Mouse (Mus musculus): Measurements from ENCODE around the gene Pnmt. TPM values are rescaled to one million over a fixed set of nuclear protein-coding genes. Genes with fewer than 3 reads are reported as not detected.
"Not testable (repeated sequence)": the region's sequence is repeated elsewhere in the genome, so short reads cannot be mapped to it uniquely, and the experiment has no call there.

Pnmt gene
- total RNA-seq, 2 experiments from 2014 or later: 0.41 to 0.61 TPM

DNA sequence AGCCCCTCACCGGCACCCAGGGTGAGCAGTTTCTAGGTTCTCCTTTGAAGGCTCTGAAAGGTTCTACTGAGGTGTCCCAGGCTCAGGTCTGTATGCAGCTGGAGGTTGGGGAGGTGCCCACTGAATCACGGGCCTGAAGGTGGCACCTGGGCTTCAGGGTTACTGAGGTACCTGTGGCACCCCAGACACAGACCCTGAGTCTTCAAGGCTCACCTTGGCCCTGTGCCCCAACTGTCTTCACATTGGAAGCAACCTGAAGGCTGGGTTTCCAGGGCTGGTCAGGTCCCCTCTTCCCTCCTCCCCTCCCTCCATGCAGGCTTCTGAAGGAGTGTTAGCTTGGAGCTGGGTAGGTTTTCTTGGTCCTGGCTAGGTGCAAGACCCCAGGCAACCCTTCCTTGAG, 4.6 kb upstream of the Pnmt start:
- intact Hi-C loops (cut with DNase I): no loop called here
- DNase-seq: no peak

DNA sequence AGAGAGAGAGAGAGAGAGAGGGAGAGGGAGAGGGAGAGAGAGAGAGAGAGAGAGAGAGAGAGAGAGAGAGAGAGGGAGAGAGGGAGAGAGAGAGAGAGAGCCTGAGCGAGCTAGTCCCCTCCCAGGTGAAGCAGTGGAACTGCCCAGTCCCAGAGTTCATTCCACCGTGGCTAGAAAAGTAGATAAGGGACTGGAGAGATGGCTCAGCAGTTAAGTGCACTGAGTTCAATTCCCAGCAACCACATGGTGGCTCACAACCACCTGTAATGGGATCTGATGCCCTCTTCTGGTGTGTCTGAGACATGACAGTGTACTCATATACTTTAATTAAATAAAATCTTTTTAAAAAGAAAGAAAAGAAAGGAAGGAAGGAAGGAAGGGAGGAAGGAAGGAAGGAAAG, 3.8 kb upstream of the Pnmt start:
- intact Hi-C loops (cut with DNase I); DNase-seq: not testable (repeated sequence)

DNA sequence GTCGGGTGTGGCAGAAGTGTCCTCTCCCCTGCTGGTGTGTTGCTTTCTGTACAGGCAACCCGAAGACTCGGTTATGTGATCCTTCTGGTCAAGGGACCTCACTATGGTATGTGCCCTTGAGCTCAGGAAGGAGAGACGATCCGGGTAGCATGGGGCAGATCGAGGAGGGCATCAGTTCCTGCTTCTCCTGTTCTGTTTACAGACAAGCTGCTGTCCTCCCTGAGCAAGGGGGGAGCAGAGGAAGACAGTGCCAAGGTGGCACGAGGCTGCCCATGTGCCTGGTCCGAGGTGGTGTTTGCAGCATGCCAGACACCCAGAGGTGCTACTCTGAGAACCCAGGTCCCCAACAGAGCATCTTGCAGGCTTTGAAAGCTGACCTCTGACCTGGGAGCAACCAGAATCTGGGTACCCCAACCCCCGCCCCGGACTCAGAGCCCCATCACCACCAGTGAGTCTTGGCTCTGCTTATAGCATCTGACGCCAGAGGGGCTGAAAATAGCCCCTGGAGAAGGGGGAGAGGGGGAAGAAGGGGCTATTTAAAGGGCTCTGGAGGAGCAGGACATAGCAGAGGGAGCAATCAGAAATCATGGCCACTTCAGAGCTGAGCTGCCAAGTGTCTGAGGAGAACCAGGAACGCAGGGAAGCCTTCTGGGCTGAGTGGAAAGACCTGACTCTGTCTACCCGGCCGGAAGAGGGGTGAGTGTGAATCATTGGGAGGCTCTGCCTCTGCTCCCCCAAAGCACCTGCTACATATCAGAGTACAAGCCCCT, 2.8 kb upstream of the Pnmt start, which contains the start of gene Tcap:
Gene Tcap (plus strand): TSS at position 551 of the 770 bp plus-strand sequence.
- intact Hi-C loops (cut with DNase I): no loop called here
- peak; percentile 58 to 63 for DNase-seq

DNA sequence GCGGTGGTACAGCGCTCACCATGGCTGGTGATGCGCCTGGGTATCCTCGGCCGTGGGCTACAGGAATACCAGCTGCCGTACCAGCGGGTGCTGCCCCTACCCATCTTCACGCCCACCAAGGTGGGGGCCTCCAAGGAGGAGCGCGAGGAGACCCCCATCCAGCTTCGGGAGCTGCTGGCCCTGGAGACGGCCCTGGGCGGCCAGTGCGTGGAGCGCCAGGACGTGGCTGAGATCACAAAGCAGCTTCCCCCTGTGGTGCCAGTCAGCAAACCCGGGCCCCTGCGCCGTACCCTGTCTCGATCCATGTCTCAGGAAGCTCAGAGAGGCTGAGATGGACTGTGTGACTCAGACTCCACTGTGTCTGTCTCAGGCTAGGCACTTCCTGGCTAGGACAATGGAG, 2.0 kb upstream of the Pnmt start:
- intact Hi-C loops (cut with DNase I): no loop called here
- no peak for DNase-seq

DNA sequence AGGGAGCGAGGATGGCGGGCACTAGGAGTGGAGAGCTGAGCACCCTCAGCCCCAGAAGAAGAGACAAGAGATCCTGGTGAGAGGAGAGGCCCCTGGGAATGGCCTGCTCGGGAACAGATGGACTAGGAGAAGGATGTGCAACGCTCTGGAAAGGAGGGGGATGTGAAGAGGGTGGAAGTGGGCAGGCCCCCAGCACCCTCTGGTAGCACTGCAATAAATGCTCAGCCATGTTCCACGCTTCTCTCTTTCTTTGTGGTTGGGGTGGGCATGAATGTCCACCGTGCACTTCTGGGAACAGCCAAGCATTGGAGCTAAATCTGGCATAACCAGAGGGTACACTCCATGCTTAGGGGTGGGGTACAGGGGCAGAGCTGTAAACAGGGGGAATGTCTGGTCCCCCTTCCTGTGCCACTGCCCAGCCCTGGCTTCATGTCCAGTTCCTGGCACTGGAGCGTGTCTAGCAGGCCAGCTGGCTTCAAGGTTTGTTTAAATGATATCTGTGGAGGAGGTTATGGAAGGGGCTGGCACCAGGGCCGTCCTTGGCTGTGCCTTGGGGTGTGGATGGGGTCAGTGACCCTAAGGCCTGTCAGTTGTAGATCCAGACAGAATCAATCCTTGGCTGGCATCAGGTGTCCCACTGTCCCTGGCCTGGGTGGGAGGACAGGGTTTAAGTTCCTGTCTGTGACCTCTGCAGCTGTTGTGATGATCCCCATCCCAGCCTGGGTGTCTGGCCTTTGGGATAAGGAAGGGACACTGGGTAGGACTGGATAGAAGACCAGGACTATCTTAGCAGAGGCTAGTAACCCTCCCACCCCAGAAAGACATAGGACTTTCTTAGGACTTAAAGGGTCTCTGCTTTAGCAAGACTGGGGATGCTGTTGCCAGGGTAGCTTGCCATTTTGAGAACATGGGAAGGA, 1.3 kb upstream of the Pnmt start:
- intact Hi-C loops (cut with DNase I): no loop called here
- peak; percentile 36 to 72 for DNase-seq

DNA sequence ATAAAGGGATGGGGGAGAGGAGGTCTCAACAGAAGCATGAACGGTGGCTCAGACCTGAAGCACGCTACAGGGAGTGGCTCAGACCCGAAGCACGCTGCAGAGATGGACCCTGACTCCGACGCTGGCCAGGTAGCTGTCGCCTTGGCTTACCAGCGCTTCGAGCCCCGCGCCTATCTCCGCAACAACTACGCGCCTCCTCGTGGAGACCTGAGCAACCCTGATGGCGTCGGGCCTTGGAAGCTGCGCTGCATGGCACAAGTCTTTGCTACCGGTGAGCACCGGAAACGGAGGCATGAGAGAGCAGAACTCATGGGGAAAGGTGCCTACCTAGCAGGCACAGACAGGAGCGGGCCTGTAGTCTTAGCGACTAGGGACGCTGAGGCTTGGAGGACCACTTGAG, 346 bp downstream of the Pnmt start:
- no peak for DNase-seq
- intact Hi-C loops (cut with DNase I): no loop called here

DNA sequence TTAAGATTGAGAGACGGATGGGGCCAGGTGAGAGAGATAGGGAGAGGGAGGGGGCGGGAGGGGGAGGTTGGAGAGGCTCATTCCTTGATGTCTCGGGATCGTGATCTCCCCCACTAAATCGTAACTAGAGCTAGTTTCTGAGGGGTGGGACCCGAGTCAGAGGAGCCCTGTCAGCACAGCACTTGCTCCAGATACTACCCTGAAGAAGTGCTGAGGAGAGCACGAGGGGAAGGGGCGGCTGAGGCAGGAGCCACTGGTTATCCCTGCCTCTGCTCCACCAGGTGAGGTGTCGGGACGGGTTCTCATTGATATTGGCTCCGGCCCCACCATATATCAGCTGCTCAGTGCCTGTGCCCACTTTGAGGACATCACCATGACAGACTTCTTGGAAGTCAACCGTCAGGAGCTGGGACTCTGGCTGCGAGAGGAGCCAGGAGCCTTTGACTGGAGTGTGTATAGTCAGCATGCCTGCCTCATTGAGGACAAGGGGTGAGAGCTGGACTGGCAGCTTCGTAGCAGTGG, 867 bp downstream of the Pnmt start:
- no peak for DNase-seq
- intact Hi-C loops (cut with DNase I): no loop called here

DNA sequence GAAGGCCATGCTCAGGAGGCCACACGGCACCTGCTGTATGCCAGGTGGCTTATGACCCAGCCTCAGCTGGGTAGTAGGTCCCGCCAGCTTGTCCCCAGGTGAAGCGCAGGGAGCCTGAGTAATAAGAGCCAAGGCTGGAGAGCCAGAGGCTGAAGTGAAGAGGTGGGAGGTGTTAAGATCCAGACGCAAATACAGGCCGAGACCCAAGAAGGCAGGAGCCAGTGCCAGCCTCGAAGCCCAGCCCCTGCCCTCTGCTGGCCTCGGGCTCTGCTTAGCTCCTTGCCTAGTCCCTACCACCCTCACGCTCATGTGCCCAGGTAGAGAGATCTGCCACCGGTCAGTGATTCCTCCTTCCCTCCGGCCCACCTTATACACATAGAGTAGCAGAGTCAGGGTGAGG, 2.0 kb downstream of the Pnmt start:
- intact Hi-C loops (cut with DNase I): loop anchor here (2.0 kb wide), 1 partner anchor 15 kb away; no protein-coding TSS in a partner anchor
- no peak for DNase-seq

DNA sequence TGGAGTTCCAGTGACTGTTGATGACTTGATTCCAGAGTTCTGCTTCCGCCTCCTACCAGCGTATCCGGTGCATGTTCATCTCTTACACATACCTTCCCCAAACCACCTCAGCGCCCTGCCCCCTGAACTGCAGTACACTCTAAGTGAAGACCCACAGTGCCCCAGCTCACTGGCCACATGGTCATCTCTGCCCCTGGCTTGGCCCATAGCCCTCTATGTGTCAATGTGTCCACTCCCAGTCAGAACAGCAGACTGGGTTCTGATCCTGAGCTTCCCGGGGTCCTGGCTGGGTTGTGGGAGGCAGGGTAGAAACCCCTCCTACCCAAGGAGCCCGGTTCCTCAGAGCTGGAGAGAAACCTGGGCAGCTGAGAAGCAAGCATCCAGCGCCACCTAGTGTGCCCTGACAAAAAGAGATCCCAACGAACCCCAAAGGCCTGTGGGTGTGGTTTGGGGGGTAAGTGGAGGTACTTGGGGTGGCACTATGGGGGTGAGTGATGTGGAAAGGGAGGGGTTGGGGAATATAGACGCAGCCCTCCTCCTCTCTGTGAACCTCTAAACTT, 3.1 kb downstream of the Pnmt start:
- intact Hi-C loops (cut with DNase I): loop anchor here (1.0 to 2.0 kb wide), 2 partner anchors 16 to 47 kb away; no protein-coding TSS in a partner anchor
- peak; percentile 54 to 70 for DNase-seq

DNA sequence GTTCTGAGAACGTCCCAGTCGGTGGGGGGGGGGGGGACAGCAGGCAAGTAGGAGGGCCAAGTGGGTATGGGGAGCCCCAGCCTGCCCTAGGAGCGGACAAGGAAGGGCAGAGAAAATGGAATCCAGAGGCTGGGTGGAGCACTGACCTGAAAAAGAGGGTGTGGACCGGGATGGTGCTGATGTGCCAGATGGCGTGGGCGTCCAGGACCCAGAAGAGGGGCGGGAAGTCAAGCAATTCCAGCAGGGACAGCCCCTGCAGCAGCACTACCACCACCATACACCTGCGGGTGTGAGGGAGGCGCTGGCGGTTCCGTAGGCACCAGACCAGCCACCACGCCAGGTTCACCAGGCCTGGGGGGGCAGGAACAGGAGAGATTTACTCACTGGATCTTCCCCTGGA, 3.9 kb downstream of the Pnmt start:
- no peak for DNase-seq
- intact Hi-C loops (cut with DNase I): no loop called here

DNA sequence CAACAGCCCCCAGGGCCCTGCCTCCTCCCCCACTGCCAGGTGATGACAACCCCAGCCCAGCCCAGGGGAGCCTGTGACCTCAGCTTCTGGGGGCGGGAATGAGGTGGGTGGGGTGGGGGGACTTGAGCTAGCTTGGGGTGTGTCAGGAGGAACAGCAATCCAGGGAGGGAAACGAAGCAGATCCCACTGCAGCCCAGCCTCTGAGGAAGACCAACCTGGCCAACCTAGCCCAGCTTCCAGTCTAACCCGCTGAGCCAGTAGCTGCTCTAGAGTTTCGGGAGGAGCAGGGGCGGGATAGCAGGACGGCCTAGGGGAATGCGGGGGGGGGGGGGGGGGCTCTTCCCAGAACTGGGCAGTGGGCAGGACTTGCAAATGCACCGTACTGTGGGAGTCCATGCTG, 5.8 kb downstream of the Pnmt start:
- intact Hi-C loops (cut with DNase I): no loop called here
- no peak for DNase-seq

DNA sequence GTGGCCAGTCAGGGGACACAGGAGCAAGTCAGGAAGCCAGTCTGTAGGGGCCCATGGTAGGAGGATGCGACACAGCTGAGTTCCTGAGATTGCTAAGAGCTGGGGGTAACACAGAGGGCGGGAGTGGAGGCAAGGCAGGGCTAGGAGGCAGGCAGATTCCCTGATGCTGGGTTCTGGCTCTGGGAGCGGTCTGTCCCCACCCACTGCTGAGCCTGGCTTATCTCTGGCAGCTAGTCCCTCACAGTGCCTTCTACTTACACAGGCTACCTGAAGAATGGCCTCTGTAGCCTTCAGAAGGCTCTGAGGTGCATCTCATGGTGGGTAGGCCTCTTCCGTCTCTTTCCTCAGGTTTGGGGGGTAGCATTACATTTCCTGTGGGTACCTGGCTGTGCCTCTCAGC, 6.4 kb downstream of the Pnmt start:
- no peak for DNase-seq

DNA sequence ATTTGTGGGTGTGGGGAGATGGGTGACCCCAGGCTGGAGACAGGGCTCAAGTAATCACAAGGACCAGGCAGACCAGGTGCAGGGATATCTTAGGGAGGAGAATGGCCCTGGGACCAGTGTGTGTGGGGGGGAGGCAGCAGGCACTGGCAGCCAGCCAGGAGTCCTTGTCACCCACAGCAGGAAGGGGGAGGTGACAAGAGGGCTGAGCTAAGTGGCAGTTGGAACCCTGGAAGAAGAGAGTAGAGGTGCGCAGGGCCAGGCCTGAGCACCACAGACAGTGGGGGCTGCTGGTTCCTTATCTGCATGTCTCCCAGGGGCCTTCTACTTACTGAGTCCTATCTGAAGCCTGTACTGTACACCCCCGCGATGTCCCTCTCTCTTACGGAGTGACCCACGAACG, 7.1 kb downstream of the Pnmt start:
- peak; percentile 62 to 72 for DNase-seq
- intact Hi-C loops (cut with DNase I): no loop called here

More for the DNA sequence above, 6.4 kb downstream of the Pnmt start:
- intact Hi-C loops (cut with DNase I): no loop called here

DNA sequence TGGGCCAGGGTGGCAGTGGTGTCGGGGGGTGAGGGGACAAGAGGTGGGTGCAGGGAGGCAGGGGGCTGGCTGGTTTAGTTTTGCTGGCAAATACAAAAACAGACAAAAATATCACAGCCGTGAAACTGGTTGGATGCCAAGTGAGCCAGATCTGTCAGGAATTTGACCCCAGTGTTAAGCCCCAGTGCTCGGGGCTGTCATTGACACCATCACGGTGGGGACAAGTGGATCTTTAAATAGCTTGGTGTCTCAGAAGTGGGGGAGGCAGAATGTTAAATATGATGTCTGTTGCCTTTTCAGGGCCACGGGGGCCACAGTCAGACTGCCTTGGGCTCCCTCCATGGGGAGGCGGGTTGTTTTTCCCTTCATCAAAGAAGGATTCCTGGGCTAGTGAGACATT, 8.1 kb downstream of the Pnmt start:
- intact Hi-C loops (cut with DNase I): no loop called here
- peak; percentile 36 to 64 for DNase-seq

DNA sequence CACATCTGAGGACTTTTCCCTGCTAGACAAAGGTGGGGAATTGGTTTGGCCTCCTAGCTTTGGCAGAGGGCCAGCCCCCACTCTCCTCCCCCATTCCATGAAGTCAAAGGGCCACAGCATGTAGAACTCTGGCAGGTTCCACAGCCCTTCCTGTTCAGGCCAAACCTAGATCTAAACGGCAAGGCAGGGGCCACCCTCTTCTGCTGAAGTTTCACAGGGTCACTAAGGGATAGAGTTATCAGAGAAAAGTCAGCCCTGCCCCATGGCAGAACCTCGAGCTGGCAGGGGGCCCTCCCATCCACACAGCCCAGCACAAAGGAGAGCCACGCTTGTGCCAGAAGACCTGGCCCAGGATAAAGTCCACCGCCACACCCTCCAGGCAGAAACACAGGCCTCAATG, 8.8 kb downstream of the Pnmt start:
- intact Hi-C loops (cut with DNase I): no loop called here
- peak; percentile 66 to 74 for DNase-seq

DNA sequence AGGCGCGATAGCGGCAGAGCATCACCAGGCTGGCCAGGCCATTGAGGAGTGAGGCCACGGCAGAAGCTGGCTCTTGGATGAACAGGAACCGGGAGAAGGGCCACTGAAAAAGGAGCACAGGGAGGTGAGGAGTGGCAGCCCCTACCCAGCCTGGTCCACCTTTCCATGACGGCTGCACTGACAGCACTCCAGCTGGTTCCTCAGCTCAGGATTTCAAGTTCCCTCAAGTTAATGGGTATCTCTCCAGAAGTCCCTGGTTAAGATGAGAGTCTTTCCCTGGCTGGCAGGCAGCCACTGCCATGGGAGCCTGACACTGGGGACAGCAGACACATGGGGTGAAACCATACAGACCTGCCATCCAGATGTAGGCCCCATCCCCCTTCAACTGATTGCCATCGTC, 11.7 kb downstream of the Pnmt start:
- intact Hi-C loops (cut with DNase I): no loop called here
- no peak for DNase-seq

DNA sequence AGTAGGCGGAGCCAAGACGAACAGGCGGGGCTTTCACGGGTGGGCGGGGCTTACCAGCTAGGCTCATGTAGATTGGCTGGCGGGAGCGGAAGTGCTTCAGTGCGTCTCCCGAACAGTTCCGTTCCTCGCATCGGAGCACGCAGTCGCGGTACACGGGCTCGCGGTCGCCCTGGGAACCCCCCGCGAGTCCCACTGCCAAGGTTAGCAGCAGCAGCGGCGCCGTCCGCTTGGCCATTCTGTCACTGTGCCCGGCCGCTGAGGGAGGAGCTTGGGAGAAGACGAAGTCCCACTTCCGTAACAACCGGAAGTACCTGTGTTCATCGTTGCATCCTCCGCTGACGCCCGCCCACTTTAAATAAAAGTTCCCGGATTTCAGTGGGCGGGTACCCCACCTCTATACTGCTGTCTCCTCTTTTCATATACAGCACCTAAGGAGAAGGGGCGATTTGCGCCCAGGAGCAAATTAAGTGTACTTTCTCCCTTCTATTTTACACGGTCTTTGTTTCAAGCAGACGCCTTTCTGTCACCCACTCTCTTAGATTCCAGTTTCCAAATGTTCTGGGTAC, 14.0 kb downstream of the Pnmt start, which contains the start of gene Pgap3:
Gene Pgap3 (minus strand): TSS at position 330 of the 566 bp plus-strand sequence.
- intact Hi-C loops (cut with DNase I): loop anchor here (5.0 kb wide), 1 partner anchor 37 kb away; the partner anchor contains the start of gene Mien1

DNA sequence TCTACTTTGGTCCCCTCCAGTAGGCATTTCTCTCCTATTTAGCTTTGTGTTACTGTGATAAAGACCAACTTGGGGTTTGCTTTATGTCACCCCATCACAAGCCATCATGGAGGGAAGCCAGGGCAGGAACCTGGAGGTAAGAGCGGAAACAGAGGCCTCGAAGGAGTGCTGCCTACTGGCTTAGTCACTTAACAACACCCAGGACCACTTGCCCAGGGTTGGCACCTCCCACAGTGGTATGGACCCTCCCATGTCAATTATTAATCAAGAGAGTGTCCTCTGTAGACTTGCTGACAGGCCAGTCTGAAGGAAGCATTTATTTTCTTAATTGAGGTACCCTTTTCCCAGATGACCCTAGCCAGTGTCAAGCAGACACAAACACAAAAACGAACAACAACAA, 14.6 kb downstream of the Pnmt start:
- no peak for DNase-seq
- intact Hi-C loops (cut with DNase I): loop anchor here (5.0 kb wide), 1 partner anchor 36 kb away; the partner anchor contains the start of gene Mien1

More for the DNA sequence above, 14.0 kb downstream of the Pnmt start, which contains the start of gene Pgap3:
- DNase-seq: peak; percentile 82 to 84

DNA sequence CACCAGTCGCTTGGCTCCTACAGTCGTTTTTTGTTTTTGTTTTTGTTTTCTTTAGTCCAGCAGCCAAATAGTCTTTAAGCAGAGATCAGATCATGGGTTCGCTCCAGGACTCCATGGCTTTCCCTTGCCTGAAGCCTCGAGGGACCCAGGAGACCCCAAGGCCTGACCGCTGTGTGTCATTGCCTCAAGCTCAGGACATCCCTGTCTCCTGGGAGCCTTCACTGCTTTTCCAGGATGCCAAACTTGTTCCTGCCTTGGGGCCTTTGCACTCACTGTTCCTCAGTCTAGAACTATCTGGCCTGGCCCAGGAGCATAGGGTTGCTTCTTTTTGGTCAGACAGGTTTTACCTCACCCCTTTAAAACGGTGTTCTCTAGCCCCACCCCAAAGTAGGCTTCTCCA, 20.4 kb downstream of the Pnmt start:
- intact Hi-C loops (cut with DNase I): no loop called here

DNA sequence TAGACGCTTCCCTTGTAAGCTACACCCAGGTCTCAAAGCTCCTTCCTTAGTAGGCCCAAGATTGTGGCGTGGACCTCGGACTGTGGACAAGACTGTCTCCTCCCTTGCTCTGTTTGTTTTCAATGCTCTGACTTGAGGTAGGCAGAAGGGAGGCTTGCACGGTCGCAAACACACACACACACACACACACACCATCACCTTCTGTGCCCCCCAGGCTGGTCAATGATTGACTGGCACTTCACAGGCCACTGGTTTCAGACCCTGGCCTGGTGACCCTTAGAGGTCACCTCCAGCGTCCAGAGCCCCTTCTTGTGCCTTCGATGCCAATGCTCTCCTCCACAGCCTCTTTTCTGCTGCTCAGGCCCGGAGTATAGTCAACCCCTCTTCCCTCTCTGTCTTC, 22.6 kb downstream of the Pnmt start:
- intact Hi-C loops (cut with DNase I): no loop called here
- no peak for DNase-seq

More for the DNA sequence above, 20.4 kb downstream of the Pnmt start:
- DNase-seq: no peak

All from heart, postnatal 14 days (tissue).